Mouse (Mus musculus): ENCODE measurements around the gene Hist1h2ap. TPM values are rescaled to one million over a fixed set of nuclear protein-coding genes. Genes with fewer than 3 reads are reported as not detected.
A peak's percentile ranks its signal among the peaks of the same experiment; 100 is the strongest.
"Not testable (repeated sequence)": the region's sequence is repeated elsewhere in the genome, so short reads cannot be mapped to it uniquely, and the experiment has no call there.

Hist1h2ap gene
- polyA plus RNA-seq, 1 experiment from 2014 or later, result 2,559 TPM

GRCm38 (mm10) chr13:21790601-21791283 lies 42.6 kb downstream of the Hist1h2ap start:
- H3K36me3 ChIP-seq (ENCODE audit: control insufficient read depth, insufficient read depth, low read length), result no peaks in the 10 kb centered on the region
- peak overlapping the region; percentile 68 for H3K4me2 ChIP-seq
- no peaks in the 10 kb centered on the region for H3K9me3 ChIP-seq (replicated peaks; ENCODE audit: control insufficient read depth, low read length)
- H3K27ac ChIP-seq (ENCODE audit: low read depth, low read length), result 0 out of 2 replicates have a peak overlapping the region, but pooled peaks have one; percentile 35
- H3K4me3 ChIP-seq (ENCODE audit: low read depth, low read length), result peak overlapping the region; percentile 33
- H3K4me1 ChIP-seq (ENCODE audit: control insufficient read depth, insufficient read depth, low read length), result peaks cover 5% of the 10 kb centered on the region; the same call in 1 of the 2 replicates
- H3K9ac ChIP-seq (ENCODE audit: low read depth, low read length), result peak overlapping the region; percentile 69
- WGBS (ENCODE audit: insufficient replicate concordance), result 6% methylated on average over 18 of the region's 18 CpGs
- no peaks in the 10 kb centered on the region for H3K27me3 ChIP-seq (ENCODE audit: control insufficient read depth, insufficient read depth, low read length)
- no peak for ATAC-seq (replicated peaks; ENCODE audit: insufficient number of reproducible peaks, low FRiP score, low TSS enrichment)

DNA sequence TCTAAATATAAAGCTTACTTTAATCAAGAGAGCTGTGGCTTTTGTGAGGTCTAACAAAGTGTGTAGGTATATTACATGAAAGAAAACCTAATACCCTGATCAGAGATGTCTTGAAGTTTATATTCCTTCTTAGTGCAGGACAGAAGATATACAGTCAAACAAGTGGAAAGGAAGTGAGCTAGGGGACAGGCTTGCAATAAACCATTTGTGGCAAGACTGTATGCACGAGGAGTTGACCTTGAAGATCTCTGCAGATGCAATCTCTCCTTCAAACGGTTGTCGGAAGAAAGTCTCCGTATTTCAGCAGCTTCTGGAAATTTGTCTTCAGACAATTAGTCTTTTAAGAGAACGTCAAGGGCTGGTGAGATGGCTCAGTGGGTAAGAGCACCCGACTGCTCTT lies 43.4 kb downstream of the Hist1h2ap start:
- H3K4me2 ChIP-seq, result no peak overlapping the region
- no peaks in the 10 kb centered on the region for H3K36me3 ChIP-seq (ENCODE audit: control insufficient read depth, insufficient read depth, low read length)
- no peak overlapping the region for H3K4me3 ChIP-seq (ENCODE audit: low read depth, low read length)
- 56% methylated on average over 6 of the region's 6 CpGs for WGBS (ENCODE audit: insufficient replicate concordance)
- no peaks in the 10 kb centered on the region for H3K9me3 ChIP-seq (replicated peaks; ENCODE audit: control insufficient read depth, low read length)
- H3K9ac ChIP-seq (ENCODE audit: low read depth, low read length), result no peak overlapping the region
- H3K27ac ChIP-seq (ENCODE audit: low read depth, low read length), result no peak overlapping the region
- H3K27me3 ChIP-seq (ENCODE audit: control insufficient read depth, insufficient read depth, low read length), result no peaks in the 10 kb centered on the region
- ATAC-seq (replicated peaks; ENCODE audit: insufficient number of reproducible peaks, low FRiP score, low TSS enrichment), result no peak
- peaks cover 5% of the 10 kb centered on the region; the same call in 1 of the 2 replicates for H3K4me1 ChIP-seq (ENCODE audit: control insufficient read depth, insufficient read depth, low read length)

GRCm38 (mm10) chr13:21787760-21788593 lies 45.3 kb downstream of the Hist1h2ap start:
- peak overlapping the region; percentile 54; the same call in 1 of the 2 replicates for H3K9ac ChIP-seq (ENCODE audit: low read depth, low read length)
- H3K9me3 ChIP-seq (replicated peaks; ENCODE audit: control insufficient read depth, low read length), result no peaks in the 10 kb centered on the region
- no peaks in the 10 kb centered on the region for H3K36me3 ChIP-seq (ENCODE audit: control insufficient read depth, insufficient read depth, low read length)
- H3K4me1 ChIP-seq (ENCODE audit: control insufficient read depth, insufficient read depth, low read length), result peaks cover 12% of the 10 kb centered on the region
- peak overlapping the region; percentile 79 for H3K27ac ChIP-seq (ENCODE audit: low read depth, low read length)
- H3K27me3 ChIP-seq (ENCODE audit: control insufficient read depth, insufficient read depth, low read length), result no peaks in the 10 kb centered on the region
- H3K4me2 ChIP-seq, result peak overlapping the region; percentile 60
- H3K4me3 ChIP-seq (ENCODE audit: low read depth, low read length), result peak overlapping the region; percentile 27
- WGBS (ENCODE audit: insufficient replicate concordance), result 29% methylated on average over 13 of the region's 21 CpGs
- 0 out of 2 replicates have a peak, but pooled peaks have one; percentile 1 for ATAC-seq (replicated peaks; ENCODE audit: insufficient number of reproducible peaks, low FRiP score, low TSS enrichment)

DNA sequence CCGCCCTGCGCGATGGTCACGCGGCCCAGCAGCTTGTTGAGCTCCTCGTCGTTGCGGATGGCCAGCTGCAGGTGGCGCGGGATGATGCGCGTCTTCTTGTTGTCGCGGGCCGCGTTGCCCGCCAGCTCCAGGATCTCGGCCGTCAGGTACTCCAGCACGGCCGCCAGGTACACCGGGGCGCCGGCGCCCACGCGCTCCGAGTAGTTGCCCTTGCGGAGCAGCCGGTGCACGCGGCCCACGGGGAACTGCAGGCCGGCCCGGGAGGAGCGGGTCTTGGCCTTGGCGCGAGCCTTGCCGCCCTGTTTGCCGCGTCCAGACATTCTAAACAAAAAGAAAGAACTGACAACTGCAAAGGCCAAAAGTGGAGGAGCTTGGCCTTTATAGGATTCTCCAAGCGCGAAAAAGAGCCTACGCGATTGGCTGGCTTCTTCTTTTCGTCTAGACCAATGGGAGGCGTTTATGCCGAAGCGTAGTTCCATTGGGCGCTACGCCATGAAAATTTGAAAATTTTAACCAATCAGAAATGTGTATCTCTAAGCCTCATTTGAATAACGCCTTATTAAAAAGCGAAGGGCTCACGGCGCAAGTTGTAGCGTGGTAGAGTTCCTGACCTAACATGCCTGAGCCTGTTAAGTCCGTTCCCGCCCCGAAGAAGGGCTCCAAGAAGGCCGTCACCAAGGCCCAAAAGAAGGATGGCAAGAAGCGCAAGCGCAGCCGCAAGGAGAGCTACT lies 46.2 kb downstream of the Hist1h2ap start, which contains the start of the genes Hist1h2an and Hist1h2bp:
Gene Hist1h2an (minus strand): TSS at position 320 of the 731 bp plus-strand sequence.
Gene Hist1h2bp (plus strand): TSS at position 563 of the 731 bp plus-strand sequence.
- Histone ChIP-seq H3K9ac (ENCODE audit: low read depth, low read length) (peak within 1 kb of the TSS; percentile 69; the same call in 1 of the 2 replicates), H3K4me3 (ENCODE audit: low read depth, low read length) (peak within 1 kb of the TSS; percentile 39), H3K4me2 (peak within 1 kb of the TSS; percentile 61), H3K4me1 (ENCODE audit: control insufficient read depth, insufficient read depth, low read length) (peaks cover 16% of the 10 kb centered on the region), H3K27ac (ENCODE audit: low read depth, low read length) (peak within 1 kb of the TSS; percentile 84)
- peak; percentile 95 for ATAC-seq (replicated peaks; ENCODE audit: insufficient number of reproducible peaks, low FRiP score, low TSS enrichment)
- H3K27me3 ChIP-seq (ENCODE audit: control insufficient read depth, insufficient read depth, low read length); H3K9me3 ChIP-seq (replicated peaks; ENCODE audit: control insufficient read depth, low read length); H3K36me3 ChIP-seq (ENCODE audit: control insufficient read depth, insufficient read depth, low read length): not testable (repeated sequence)
- under 1% methylated on average over 38 of the region's 63 CpGs for WGBS (ENCODE audit: insufficient replicate concordance)

DNA sequence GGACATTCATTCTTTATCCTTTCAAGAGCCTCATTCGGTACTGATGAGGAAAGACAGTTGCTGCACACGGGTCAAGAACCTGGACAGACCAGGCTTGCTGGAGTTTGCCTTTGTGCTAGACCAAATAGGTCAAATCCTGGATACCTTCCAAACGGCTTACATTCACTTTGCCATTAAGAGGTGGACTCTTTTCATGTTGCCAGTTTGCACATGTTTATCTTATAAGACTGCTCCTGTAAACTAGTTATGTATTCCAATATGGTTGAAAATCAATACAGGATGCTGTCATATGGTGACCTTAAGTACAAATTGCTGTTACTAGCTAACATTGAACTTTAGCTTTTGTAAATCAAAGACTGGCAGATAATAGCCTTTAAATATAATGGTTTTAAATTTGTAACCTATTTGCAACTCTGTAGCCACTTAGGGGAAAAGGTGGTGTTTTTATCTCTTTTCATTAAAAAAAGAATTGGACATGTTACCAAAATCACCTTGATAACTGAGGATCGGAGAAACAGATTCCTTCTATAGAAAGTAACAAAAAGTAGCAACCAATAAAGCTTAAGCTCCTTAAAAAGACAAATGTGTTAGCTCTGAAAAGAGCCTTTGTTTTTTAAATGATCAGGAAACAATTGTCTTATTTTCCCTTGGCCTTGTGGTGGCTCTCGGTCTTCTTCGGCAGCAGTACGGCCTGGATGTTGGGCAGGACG lies 47.0 kb downstream of the Hist1h2ap start:
- no peak for ATAC-seq (replicated peaks; ENCODE audit: insufficient number of reproducible peaks, low FRiP score, low TSS enrichment)
- peak overlapping the region; percentile 84 for H3K27ac ChIP-seq (ENCODE audit: low read depth, low read length)
- no peaks in the 10 kb centered on the region for H3K9me3 ChIP-seq (replicated peaks; ENCODE audit: control insufficient read depth, low read length)
- peak overlapping the region; percentile 39 for H3K4me3 ChIP-seq (ENCODE audit: low read depth, low read length)
- WGBS (ENCODE audit: insufficient replicate concordance), result 9% methylated on average over 8 of the region's 8 CpGs
- H3K4me2 ChIP-seq, result peak overlapping the region; percentile 61
- no peaks in the 10 kb centered on the region for H3K27me3 ChIP-seq (ENCODE audit: control insufficient read depth, insufficient read depth, low read length)
- H3K9ac ChIP-seq (ENCODE audit: low read depth, low read length), result peak overlapping the region; percentile 69; the same call in 1 of the 2 replicates
- peaks cover 16% of the 10 kb centered on the region for H3K4me1 ChIP-seq (ENCODE audit: control insufficient read depth, insufficient read depth, low read length)
- H3K36me3 ChIP-seq (ENCODE audit: control insufficient read depth, insufficient read depth, low read length), result no peaks in the 10 kb centered on the region

- 39% methylated on average over 6 of the region's 6 CpGs for WGBS (ENCODE audit: insufficient replicate concordance)
- H3K4me2 ChIP-seq, result peak overlapping the region; percentile 75
- H3K4me1 ChIP-seq (ENCODE audit: control insufficient read depth, insufficient read depth, low read length), result peaks cover 13% of the 10 kb centered on the region; the same call in 1 of the 2 replicates
- H3K27ac ChIP-seq (ENCODE audit: low read depth, low read length), result peak overlapping the region; percentile 82
- no peak for ATAC-seq (replicated peaks; ENCODE audit: insufficient number of reproducible peaks, low FRiP score, low TSS enrichment)
- peak overlapping the region; percentile 71 for H3K9ac ChIP-seq (ENCODE audit: low read depth, low read length)
- no peak overlapping the region for H3K4me3 ChIP-seq (ENCODE audit: low read depth, low read length)
- H3K36me3 ChIP-seq (ENCODE audit: control insufficient read depth, insufficient read depth, low read length), result no peaks in the 10 kb centered on the region
- no peaks in the 10 kb centered on the region for H3K9me3 ChIP-seq (replicated peaks; ENCODE audit: control insufficient read depth, low read length)
- H3K27me3 ChIP-seq (ENCODE audit: control insufficient read depth, insufficient read depth, low read length), result no peaks in the 10 kb centered on the region
Observed at GRCm38 (mm10) chr13:21784311-21784710, 49.0 kb downstream of the Hist1h2ap start.

GRCm38 (mm10) chr13:21783734-21784161 lies 49.6 kb downstream of the Hist1h2ap start:
- 3% methylated on average over 9 of the region's 9 CpGs for WGBS (ENCODE audit: insufficient replicate concordance)
- peak overlapping the region; percentile 75 for H3K4me2 ChIP-seq
- no peaks in the 10 kb centered on the region for H3K9me3 ChIP-seq (replicated peaks; ENCODE audit: control insufficient read depth, low read length)
- H3K36me3 ChIP-seq (ENCODE audit: control insufficient read depth, insufficient read depth, low read length), result no peaks in the 10 kb centered on the region
- ATAC-seq (replicated peaks; ENCODE audit: insufficient number of reproducible peaks, low FRiP score, low TSS enrichment), result no peak
- peak overlapping the region; percentile 82 for H3K27ac ChIP-seq (ENCODE audit: low read depth, low read length)
- H3K4me1 ChIP-seq (ENCODE audit: control insufficient read depth, insufficient read depth, low read length), result peaks cover 13% of the 10 kb centered on the region; the same call in 1 of the 2 replicates
- H3K9ac ChIP-seq (ENCODE audit: low read depth, low read length), result peak overlapping the region; percentile 71
- no peaks in the 10 kb centered on the region for H3K27me3 ChIP-seq (ENCODE audit: control insufficient read depth, insufficient read depth, low read length)
- peak overlapping the region; percentile 39 for H3K4me3 ChIP-seq (ENCODE audit: low read depth, low read length)

Measured in heart, embryonic 11.5 days (tissue).